Mouse (Mus musculus) kidney, adult 9 months (tissue): ENCODE measurements around the gene Kctd12.

ENCODE experiments used
- DNase-seq: peaks from one replicate; pipeline ENCODE4 v3.0.0; 2022

Gene Kctd12

GRCm38 (mm10) chr14:102962019-102962418 lies 20.4 kb downstream of the Kctd12 start:
- DNase-seq, result no peak

GRCm38 (mm10) chr14:102953511-102953910 lies 28.9 kb downstream of the Kctd12 start:
- no peak for DNase-seq

- peak; percentile 31 for DNase-seq
These were observed 30.5 kb downstream of the Kctd12 start for GRCm38 (mm10) chr14:102951974-102952373.

GRCm38 (mm10) chr14:102947796-102948195 lies 34.6 kb downstream of the Kctd12 start:
- no peak for DNase-seq

- no peak for DNase-seq
These were observed 40.1 kb downstream of the Kctd12 start for GRCm38 (mm10) chr14:102942222-102942843.

- DNase-seq, result no peak
These were observed 47.6 kb downstream of the Kctd12 start for GRCm38 (mm10) chr14:102934878-102935277.

GRCm38 (mm10) chr14:102930933-102931332 lies 51.5 kb downstream of the Kctd12 start:
- DNase-seq, result no peak

GRCm38 (mm10) chr14:102929545-102929944 lies 52.9 kb downstream of the Kctd12 start:
- no peak for DNase-seq

GRCm38 (mm10) chr14:102927847-102928466 lies 54.5 kb downstream of the Kctd12 start:
- DNase-seq, result no peak
